Mouse (Mus musculus) lung, embryonic 16.5 days (tissue): ENCODE results near the gene Il17rb. TPM values are rescaled to one million over a fixed set of nuclear protein-coding genes. Genes with fewer than 3 reads are reported as not detected.

Source experiments
- ATAC-seq: fragments of 200-750 bp; cut with Nextera tagmentation; 2 replicates; pipeline ENCODE4 v1.8.0; 2017; ENCODE audit warnings: low read depth, mild to moderate bottlenecking, moderate library complexity
- H3K27ac ChIP-seq: fragments of 300-500 bp; sonication (generic); 2 replicates; pipeline ENCODE4 v1.5.1; 2014; ENCODE audit warnings: mild to moderate bottlenecking, control low read depth, low read length
- H3K27me3 ChIP-seq: fragments of 300-500 bp; sonication (generic); 2 replicates; pipeline ENCODE4 v1.6.1; 2014; ENCODE audit warnings: low read depth, low read length, mixed read lengths; ENCODE audit not compliant: control insufficient read depth, insufficient read depth
- H3K36me3 ChIP-seq: fragments of 300-500 bp; sonication (generic); 2 replicates; pipeline ENCODE4 v1.6.1; 2014; ENCODE audit warnings: low read length; ENCODE audit not compliant: control insufficient read depth, insufficient read depth
- H3K4me1 ChIP-seq: fragments of 300-500 bp; sonication (generic); replicated peaks from 2 replicates; pipeline ENCODE4 v1.6.1; 2014; ENCODE audit warnings: low read length, mixed read lengths; ENCODE audit not compliant: control insufficient read depth, insufficient read depth
- H3K4me2 ChIP-seq: fragments of 300-500 bp; sonication (generic); 2 replicates; pipeline ENCODE4 v1.6.1; 2014; ENCODE audit warnings: low read depth, low read length, control low read depth
- H3K4me3 ChIP-seq: fragments of 300-500 bp; sonication (generic); 2 replicates; pipeline ENCODE4 v1.5.1; 2014; ENCODE audit warnings: mild to moderate bottlenecking, low read length, control low read depth
- H3K9ac ChIP-seq: fragments of 300-500 bp; sonication (generic); 2 replicates; pipeline ENCODE4 v1.6.1; 2014; ENCODE audit warnings: low read length, control low read depth
- H3K9me3 ChIP-seq: fragments of 300-500 bp; sonication (generic); 2 replicates; pipeline ENCODE4 v1.6.1; 2016; ENCODE audit warnings: low read length; ENCODE audit not compliant: control insufficient read depth
- WGBS: fragments of 180-500 bp; shearing (Covaris S2); extraction: QIAGEN DNeasy Blood & Tissue Kit; methylation state at CpG from one replicate; pipeline ENCODE4 v1.1.7; 2014; 5-methylcytosine and 5-hydroxymethylcytosine counted together
- polyA plus RNA-seq: library from polyadenylated mRNA; unstranded; fragments of >200 nt; fragmentation: Nextera tagmentation; extraction: Ambion mirVana; gene quantifications from 2 replicates; pipeline ENCODE4 v1.2.1, GENCODE M21; 2015

Il17rb gene
- polyA plus RNA-seq, 1 experiment from 2014 or later: 0.92 TPM

DNA sequence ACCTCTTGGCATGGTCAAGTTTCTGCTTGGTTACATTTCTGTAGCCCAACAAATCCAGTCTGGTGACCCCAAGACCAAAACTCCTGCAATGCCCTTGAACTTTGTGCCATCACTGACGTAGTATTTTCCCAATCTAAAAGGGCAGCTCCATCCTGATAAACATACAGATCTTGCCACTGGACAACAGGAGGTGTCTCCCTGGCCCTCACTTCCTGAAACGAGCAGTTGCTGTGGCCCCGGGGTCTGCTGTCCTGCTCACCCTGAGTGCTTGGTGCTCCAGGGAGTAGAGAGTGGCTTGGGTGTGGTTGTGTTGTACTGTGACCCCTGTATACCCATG is 9.3 kb downstream of the Il17rb start:
- no peaks in the 10 kb centered on the region for H3K27me3 ChIP-seq
- H3K4me2 ChIP-seq: no peak overlapping the region
- peaks cover 17% of the 10 kb centered on the region for H3K36me3 ChIP-seq
- H3K9me3 ChIP-seq: no peaks in the 10 kb centered on the region
- ATAC-seq: no peak
- H3K27ac ChIP-seq: no peak overlapping the region
- 0 out of 2 replicates have a peak, but pooled peaks cover 2% of the 10 kb centered on the region for H3K4me1 ChIP-seq
- WGBS: 81% methylated on average over 3 of the region's 3 CpGs
- no peak overlapping the region for H3K9ac ChIP-seq
- no peak overlapping the region for H3K4me3 ChIP-seq

DNA sequence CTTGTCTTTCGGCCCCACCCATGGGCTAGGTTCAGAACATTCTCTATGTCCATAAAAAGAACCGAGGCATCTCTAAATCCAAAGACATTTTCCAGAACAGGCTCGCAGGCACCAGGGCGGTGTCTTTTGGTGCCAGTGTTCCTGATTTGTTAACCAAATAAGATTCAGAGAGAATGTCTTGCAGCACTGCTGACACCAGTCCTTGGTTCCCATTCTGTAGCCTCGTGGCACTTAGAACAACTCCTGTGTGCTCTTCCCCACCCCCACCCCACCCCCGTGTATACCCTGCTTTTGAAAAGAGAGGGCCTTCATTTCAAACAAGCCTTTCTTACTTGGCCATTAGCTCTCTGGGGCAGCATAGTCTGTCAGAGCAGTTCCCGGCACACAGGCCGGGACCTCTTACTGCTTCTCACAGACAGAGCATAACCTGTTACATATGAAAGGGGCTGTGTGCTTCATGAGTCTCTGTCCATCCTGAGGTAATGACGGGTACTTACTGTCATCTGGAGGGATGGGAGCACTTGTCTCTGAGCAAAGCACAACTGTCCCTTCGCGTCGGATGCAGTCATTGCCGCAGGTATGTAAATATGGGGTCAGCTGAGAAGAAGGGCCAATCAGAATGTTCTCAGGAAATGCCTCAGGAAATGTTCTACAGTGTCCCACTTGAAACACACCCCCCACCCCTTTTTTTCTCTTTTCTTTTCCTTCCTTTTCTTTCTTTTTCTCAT is 9.8 kb downstream of the Il17rb start:
- Histone ChIP-seq H3K4me3 (no peak overlapping the region), H3K9me3 (no peaks in the 10 kb centered on the region), H3K4me2 (no peak overlapping the region), H3K9ac (no peak overlapping the region), H3K27ac (no peak overlapping the region), H3K4me1 (0 out of 2 replicates have a peak, but pooled peaks cover 2% of the 10 kb centered on the region), H3K36me3 (peaks cover 22% of the 10 kb centered on the region), H3K27me3 (no peaks in the 10 kb centered on the region)
- no peak for ATAC-seq
- 76% methylated on average over 13 of the region's 13 CpGs for whole genome bisulfite sequencing

DNA sequence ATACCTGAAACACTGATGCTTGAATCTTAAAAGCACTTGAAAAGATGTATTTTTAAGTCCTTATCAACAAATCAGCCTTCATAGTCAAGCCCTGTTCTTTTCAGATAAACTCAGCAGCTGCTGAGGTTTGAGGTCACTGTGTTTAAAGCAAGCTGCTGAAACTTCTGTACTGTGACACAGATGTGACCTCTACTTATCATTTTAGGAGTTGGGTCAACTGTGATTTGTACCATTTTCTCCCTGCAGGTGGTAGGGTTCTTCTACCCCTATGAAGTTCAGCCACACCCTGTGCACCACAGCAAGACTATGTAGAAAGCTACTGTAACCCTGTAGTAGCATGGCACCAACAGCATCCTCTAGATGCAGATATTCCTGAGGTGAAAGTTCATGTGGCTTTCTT is 11.4 kb downstream of the Il17rb start:
- Histone ChIP-seq H3K4me1 (0 out of 2 replicates have a peak, but pooled peaks cover 2% of the 10 kb centered on the region), H3K9me3 (no peaks in the 10 kb centered on the region), H3K9ac (no peak overlapping the region), H3K27me3 (no peaks in the 10 kb centered on the region), H3K4me3 (no peak overlapping the region), H3K36me3 (peaks cover 32% of the 10 kb centered on the region), H3K27ac (no peak overlapping the region), H3K4me2 (no peak overlapping the region)
- no peak for ATAC-seq

DNA sequence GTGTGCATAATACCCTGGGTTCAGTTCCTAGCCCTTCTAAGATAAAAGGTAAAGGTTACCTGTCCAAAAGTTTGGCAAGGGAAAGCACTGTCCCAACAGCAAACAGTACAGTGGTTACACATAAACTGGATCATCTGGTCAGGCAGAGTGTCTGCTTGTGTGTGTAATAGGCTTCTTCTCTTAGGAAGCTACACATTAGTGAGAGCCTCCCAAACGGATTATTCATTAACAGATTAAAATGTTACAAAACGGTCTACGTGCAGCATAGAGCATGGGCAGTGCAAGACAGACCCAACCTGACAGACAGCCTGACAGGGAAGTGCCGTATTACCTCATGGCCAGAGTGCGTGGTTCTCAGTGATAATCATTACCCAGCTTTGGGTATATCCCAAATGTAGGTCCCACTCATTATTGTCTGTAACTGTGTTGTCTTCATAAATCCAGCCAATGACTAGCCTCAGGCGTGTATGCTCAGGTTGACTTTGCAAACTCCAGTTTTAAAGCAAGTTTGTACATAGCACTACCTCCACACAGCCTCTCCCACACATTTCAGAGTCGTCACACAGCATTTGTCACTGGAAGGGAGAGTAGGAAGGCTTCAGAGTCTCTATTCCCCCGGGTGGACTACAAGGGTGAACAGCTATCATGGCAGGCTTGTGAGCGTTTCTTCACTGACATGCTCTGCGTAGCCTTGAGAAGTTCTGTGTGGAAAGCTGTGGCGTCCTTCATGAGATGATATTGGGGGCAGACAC is 12.5 kb downstream of the Il17rb start:
- Histone ChIP-seq H3K4me3 (no peak overlapping the region), H3K27me3 (no peaks in the 10 kb centered on the region), H3K4me1 (0 out of 2 replicates have a peak, but pooled peaks cover 2% of the 10 kb centered on the region), H3K36me3 (peaks cover 39% of the 10 kb centered on the region), H3K9ac (no peak overlapping the region), H3K27ac (no peak overlapping the region), H3K9me3 (no peaks in the 10 kb centered on the region), H3K4me2 (no peak overlapping the region)
- WGBS: 76% methylated on average over 11 of the region's 11 CpGs
- no peak for ATAC-seq

DNA sequence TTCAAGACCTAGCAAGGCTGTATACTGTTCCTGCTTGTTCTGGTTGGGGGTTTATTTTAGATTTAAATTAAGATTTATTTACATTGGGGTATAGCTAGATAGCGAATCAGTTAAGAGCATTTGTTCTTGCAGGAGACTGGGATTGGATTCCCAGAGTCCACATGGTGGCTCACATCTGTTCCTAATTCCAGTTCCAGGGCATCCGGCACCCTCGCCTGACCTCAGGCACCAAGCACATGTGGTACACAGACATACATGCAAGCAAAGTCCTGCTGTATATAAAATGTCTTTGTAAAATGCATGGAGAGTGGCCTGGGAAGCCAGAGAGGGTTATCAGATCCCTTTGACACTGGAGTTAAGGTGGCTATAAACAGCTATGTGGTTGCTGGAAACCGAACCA is 13.7 kb downstream of the Il17rb start:
- WGBS: 88% methylated on average over 4 of the region's 4 CpGs
- H3K4me3 ChIP-seq: no peak overlapping the region
- 0 out of 2 replicates have a peak, but pooled peaks cover 2% of the 10 kb centered on the region for H3K4me1 ChIP-seq

DNA sequence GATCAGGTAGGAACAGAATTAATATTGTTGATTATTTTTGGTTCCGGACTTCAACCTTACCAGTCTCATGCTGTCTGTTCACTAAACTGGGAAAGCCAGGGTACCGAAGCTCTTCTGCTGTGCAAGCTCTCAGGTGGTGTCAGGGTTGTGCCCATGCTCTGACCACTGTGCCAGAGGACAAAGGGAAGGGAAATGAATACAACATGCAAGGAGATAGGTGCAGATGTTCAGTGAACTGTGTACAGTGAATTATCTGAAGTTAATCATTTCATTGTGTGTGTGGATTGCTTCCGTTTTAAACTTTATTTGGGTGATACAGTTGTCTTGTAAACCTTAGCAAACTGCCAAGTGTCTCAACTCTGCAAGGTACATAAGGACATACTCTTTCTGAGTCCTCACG is 20.4 kb downstream of the Il17rb start:
- no peak overlapping the region for H3K9ac ChIP-seq
- H3K27ac ChIP-seq: no peak overlapping the region
- no peak overlapping the region for H3K4me2 ChIP-seq
- no peaks in the 10 kb centered on the region for H3K4me1 ChIP-seq
- no peaks in the 10 kb centered on the region for H3K27me3 ChIP-seq
- 94% methylated on average over 4 of the region's 4 CpGs for WGBS
- H3K9me3 ChIP-seq: no peaks in the 10 kb centered on the region
- ATAC-seq: no peak
- no peak overlapping the region for H3K4me3 ChIP-seq
- peaks cover 80% of the 10 kb centered on the region for H3K36me3 ChIP-seq

More for the DNA sequence above, 13.7 kb downstream of the Il17rb start:
- H3K27ac ChIP-seq: no peak overlapping the region
- ATAC-seq: no peak
- H3K27me3 ChIP-seq: no peaks in the 10 kb centered on the region
- no peaks in the 10 kb centered on the region for H3K9me3 ChIP-seq
- H3K9ac ChIP-seq: no peak overlapping the region
- no peak overlapping the region for H3K4me2 ChIP-seq
- H3K36me3 ChIP-seq: peaks cover 50% of the 10 kb centered on the region

DNA sequence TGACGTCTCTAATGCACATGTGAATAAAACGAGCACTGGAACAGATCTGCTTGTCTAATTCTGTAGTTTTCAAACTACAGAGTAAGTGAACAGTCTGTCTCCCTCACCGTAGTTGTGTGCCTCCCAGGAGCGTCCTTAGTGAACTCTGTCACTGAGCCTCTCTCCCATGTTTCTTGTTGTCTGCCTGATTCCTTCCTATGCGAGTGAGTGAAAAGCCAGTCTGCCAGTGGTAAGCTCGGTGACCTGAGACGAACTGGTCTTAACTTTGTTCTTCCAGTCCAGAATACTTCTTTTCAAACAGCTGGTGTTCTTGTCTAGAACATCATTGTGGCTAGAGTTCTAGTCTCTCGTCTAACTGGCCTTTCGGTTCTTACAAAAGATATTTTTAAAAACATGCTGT is 21.0 kb downstream of the Il17rb start:
- Histone ChIP-seq H3K27ac (no peak overlapping the region), H3K27me3 (no peaks in the 10 kb centered on the region), H3K4me2 (no peak overlapping the region), H3K9me3 (no peaks in the 10 kb centered on the region), H3K4me1 (no peaks in the 10 kb centered on the region), H3K36me3 (peaks cover 82% of the 10 kb centered on the region), H3K9ac (no peak overlapping the region), H3K4me3 (no peak overlapping the region)
- no peak for ATAC-seq
- WGBS: 84% methylated on average over 9 of the region's 9 CpGs

DNA sequence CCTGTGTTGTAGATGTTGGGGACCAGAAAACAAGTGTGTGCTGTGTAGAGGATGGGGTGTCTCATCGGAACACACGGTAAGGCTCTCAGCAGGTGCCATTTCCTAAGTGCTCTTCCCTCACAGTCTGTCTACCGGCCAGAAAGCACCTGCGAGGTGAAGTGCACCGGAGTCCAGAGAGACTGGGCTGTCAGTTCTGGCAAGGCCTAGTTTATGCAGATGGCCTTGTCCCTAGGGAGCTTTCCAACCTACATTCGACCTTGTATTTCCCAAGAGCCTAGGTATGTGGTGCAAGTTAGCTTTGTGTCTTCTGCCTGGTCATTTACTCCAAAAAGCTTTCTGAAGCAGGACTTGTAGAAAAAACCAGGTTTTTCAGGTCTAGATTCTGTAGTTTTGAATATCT is 21.4 kb downstream of the Il17rb start:
- ATAC-seq: no peak
- 90% methylated on average over 6 of the region's 6 CpGs for WGBS
- peaks cover 86% of the 10 kb centered on the region for H3K36me3 ChIP-seq

DNA sequence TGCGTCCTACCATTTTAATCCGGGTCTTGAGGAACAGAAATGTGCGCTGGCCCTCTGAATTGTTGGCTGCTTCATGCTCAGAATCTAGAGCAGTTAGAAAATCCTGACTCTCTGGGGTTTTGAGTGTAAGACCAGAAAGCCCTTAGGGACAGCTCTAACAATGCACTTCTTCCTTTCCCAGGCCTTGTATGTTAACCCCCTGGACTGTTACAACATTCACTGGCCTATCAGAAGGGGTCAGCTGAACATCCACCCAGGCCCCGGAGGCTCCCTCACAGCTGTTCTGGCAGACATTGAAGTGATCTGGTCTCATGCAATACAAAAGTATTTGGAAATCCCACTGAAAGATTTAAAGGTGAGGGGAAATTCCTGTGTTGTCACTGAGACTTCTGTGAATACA is 22.6 kb downstream of the Il17rb start:
- no peak overlapping the region for H3K9ac ChIP-seq
- no peaks in the 10 kb centered on the region for H3K27me3 ChIP-seq
- H3K4me2 ChIP-seq: no peak overlapping the region
- no peak overlapping the region for H3K27ac ChIP-seq
- H3K4me3 ChIP-seq: no peak overlapping the region
- no peaks in the 10 kb centered on the region for H3K9me3 ChIP-seq
- H3K36me3 ChIP-seq: peaks cover 89% of the 10 kb centered on the region
- H3K4me1 ChIP-seq: no peaks in the 10 kb centered on the region
- WGBS: 89% methylated on average over 4 of the region's 4 CpGs
- ATAC-seq: no peak

More for the DNA sequence above, 21.4 kb downstream of the Il17rb start:
- Histone ChIP-seq H3K9ac (no peak overlapping the region), H3K4me3 (no peak overlapping the region), H3K9me3 (no peaks in the 10 kb centered on the region), H3K27me3 (no peaks in the 10 kb centered on the region), H3K4me1 (no peaks in the 10 kb centered on the region), H3K27ac (no peak overlapping the region), H3K4me2 (no peak overlapping the region)
